27 mouse cellular contexts compared by ENCODE assay signal in the genomic region with DNA sequence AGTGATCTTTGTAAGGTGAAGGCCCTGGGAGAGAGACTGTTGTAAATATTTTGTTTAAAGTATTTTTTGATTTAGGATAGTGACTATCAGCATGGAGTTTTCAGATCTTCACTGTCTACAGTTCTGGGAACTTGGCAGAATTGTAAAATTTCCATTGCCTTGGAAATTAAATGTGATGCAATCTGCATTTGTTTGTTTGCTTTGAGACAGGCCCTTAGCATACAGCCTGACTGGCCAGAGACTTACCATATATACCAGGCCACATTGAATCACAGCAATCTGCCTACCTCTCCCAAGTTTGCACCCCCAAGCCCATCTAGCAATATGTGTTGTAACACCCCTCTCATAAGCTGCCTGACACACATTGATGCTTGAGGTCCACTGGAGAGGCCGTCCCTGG. TPM values are rescaled to one million over a fixed set of nuclear protein-coding genes. Genes with fewer than 3 reads are reported as not detected.
DNase-seq lines count a peak whose midpoint lies in the region; ATAC-seq lines count a peak whose summit lies in the region.
"Had no signal": no experiment of that assay in that cellular context is flagged by ENCODE, and none has a peak within 500 bp of the region (broad histone marks: within the 10 kb centered on the region; RNA-seq: fewer than 3 reads in every experiment).

No protein-coding gene starts in this region.

- no peaks in the 10 kb centered on the region for H3K9me3 ChIP-seq in lung, embryonic 16.5 days (ENCODE audit: control insufficient read depth, low read length)
- H3K9me3 ChIP-seq in midbrain, embryonic 11.5 days (ENCODE audit: control insufficient read depth, low read length) = no peaks in the 10 kb centered on the region
- H3K9me3 ChIP-seq in midbrain, embryonic 14.5 days (ENCODE audit: control insufficient read depth, low read length) = no peaks in the 10 kb centered on the region
- H3K9me3 ChIP-seq: embryonic facial prominence, embryonic 13.5 days; embryonic facial prominence, embryonic 15.5 days; forebrain, embryonic 10.5 days; forebrain, embryonic 12.5 days had no signal

- no peaks in the 10 kb centered on the region for H3K4me1 ChIP-seq in lung, embryonic 16.5 days (replicated peaks; ENCODE audit: control insufficient read depth, insufficient read depth, low read length)
- H3K4me1 ChIP-seq in midbrain, embryonic 11.5 days (ENCODE audit: control insufficient read depth, insufficient read depth, low read length) = no peaks in the 10 kb centered on the region
- H3K4me1 ChIP-seq in midbrain, embryonic 14.5 days (ENCODE audit: control insufficient read depth, insufficient read depth, low read length) = no peaks in the 10 kb centered on the region
- H3K4me1 ChIP-seq: embryonic facial prominence, embryonic 15.5 days; forebrain, embryonic 12.5 days had no signal

- ATAC-seq in lung, embryonic 16.5 days (ENCODE audit: low read depth) = peak; percentile 23; the same call in 1 of the 2 replicates
- no peak for ATAC-seq in midbrain, embryonic 11.5 days (ENCODE audit: low FRiP score)
- ATAC-seq in midbrain, embryonic 14.5 days (ENCODE audit: low FRiP score, low TSS enrichment) = no peak
- ATAC-seq in activated CD4-positive, CD25-positive, alpha-beta regulatory T cell, adult 4 months = no peak
- ATAC-seq: CD4-positive, CD25-positive, alpha-beta regulatory T cell, adult 4 months; forebrain, embryonic 14.5 days; forebrain, postnatal 0 days had no signal

- 70% methylated on average over 1 of the region's 1 CpGs for WGBS in lung, embryonic 16.5 days
- 97% methylated on average over 1 of the region's 1 CpGs for WGBS in midbrain, embryonic 11.5 days
- WGBS in midbrain, embryonic 14.5 days = 89% methylated on average over 1 of the region's 1 CpGs

- H3K4me3 ChIP-seq in lung, embryonic 16.5 days (ENCODE audit: low read length) = no peak overlapping the region
- H3K4me3 ChIP-seq in midbrain, embryonic 11.5 days (ENCODE audit: low read depth, low read length) = no peak overlapping the region
- no peak overlapping the region for H3K4me3 ChIP-seq in midbrain, embryonic 14.5 days (replicated peaks; ENCODE audit: low read depth, low read length)
- H3K4me3 ChIP-seq: embryonic facial prominence, embryonic 13.5 days; embryonic facial prominence, embryonic 15.5 days; erythroblast, embryonic 14.5 days; forebrain, embryonic 10.5 days; forebrain, embryonic 12.5 days had no signal

- peak; percentile 8 for DNase-seq in heart, adult 11 months
- DNase-seq in heart, adult 9 months (ENCODE audit: low spot score in 2 of 2) = no peak
- DNase-seq in lung, postnatal 25 days (ENCODE audit: low spot score) = no peak
- peak; percentile 14 for DNase-seq in midbrain, embryonic 11.5 days (ENCODE audit: low spot score, missing footprints)
- DNase-seq in midbrain, embryonic 14.5 days = no peak
- DNase-seq: adrenal gland, adult 2 months; adrenal gland, postnatal 10 days; adrenal gland, postnatal 25 days; B cell, adult 2 months; cerebellum, adult 11 months; cerebellum, adult 18-20 months; cerebellum, adult 8-10 months; cerebellum, adult 9-11 months; cerebellum, postnatal 14 days; cerebellum, postnatal 36 days; embryo, embryonic 11 days; forebrain, postnatal 0 days had no signal

- H3K27me3 ChIP-seq in lung, embryonic 16.5 days (ENCODE audit: control insufficient read depth, insufficient read depth, low read depth, low read length) = no peaks in the 10 kb centered on the region
- H3K27me3 ChIP-seq in midbrain, embryonic 11.5 days (ENCODE audit: control insufficient read depth, insufficient read depth, low read length) = no peaks in the 10 kb centered on the region
- no peaks in the 10 kb centered on the region for H3K27me3 ChIP-seq in midbrain, embryonic 14.5 days (ENCODE audit: control insufficient read depth, insufficient read depth, low read length)
- H3K27me3 ChIP-seq: CH12.LX; embryonic facial prominence, embryonic 13.5 days; embryonic facial prominence, embryonic 15.5 days; forebrain, embryonic 12.5 days had no signal

- H3K27ac ChIP-seq in lung, embryonic 16.5 days (ENCODE audit: low read length) = no peak overlapping the region
- H3K27ac ChIP-seq in midbrain, embryonic 11.5 days (ENCODE audit: low read depth, low read length) = no peak overlapping the region
- H3K27ac ChIP-seq in midbrain, embryonic 14.5 days (replicated peaks; ENCODE audit: low read depth, low read length) = no peak overlapping the region
- H3K27ac ChIP-seq: embryonic facial prominence, embryonic 13.5 days; embryonic facial prominence, embryonic 15.5 days; forebrain, embryonic 10.5 days; forebrain, embryonic 12.5 days had no signal

- no peak overlapping the region for H3K4me2 ChIP-seq in lung, embryonic 16.5 days (ENCODE audit: low read depth, low read length)
- H3K4me2 ChIP-seq in midbrain, embryonic 11.5 days = no peak overlapping the region
- H3K4me2 ChIP-seq in midbrain, embryonic 14.5 days (ENCODE audit: low read length) = no peak overlapping the region
- H3K4me2 ChIP-seq: embryonic facial prominence, embryonic 13.5 days; embryonic facial prominence, embryonic 15.5 days; forebrain, embryonic 12.5 days had no signal

- no peak overlapping the region for H3K9ac ChIP-seq in lung, embryonic 16.5 days (ENCODE audit: low read length)
- H3K9ac ChIP-seq in midbrain, embryonic 11.5 days (ENCODE audit: low read length) = no peak overlapping the region
- no peak overlapping the region for H3K9ac ChIP-seq in midbrain, embryonic 14.5 days (replicated peaks; ENCODE audit: low read length)
- H3K9ac ChIP-seq: embryonic facial prominence, embryonic 13.5 days; embryonic facial prominence, embryonic 15.5 days; forebrain, embryonic 12.5 days; forebrain, postnatal 0 days had no signal

- H3K36me3 ChIP-seq in lung, embryonic 16.5 days (ENCODE audit: control insufficient read depth, insufficient read depth, low read length) = peaks cover 16% of the 10 kb centered on the region
- H3K36me3 ChIP-seq in midbrain, embryonic 11.5 days (ENCODE audit: control insufficient read depth, insufficient read depth, low read length) = peaks cover 2% of the 10 kb centered on the region; the same call in 1 of the 2 replicates
- peaks cover 21% of the 10 kb centered on the region for H3K36me3 ChIP-seq in midbrain, embryonic 14.5 days (ENCODE audit: control insufficient read depth, insufficient read depth, low read length)

RNA-seq across cellular contexts. Expression of gene Papss1, which starts 36.8 kb away (rescaled TPM):
- polyA plus RNA-seq in lung, embryonic 16.5 days (2015; fragmentation: Nextera tagmentation; extraction: Ambion mirVana) = 93.5 and 97.3 TPM in 2 replicates
- 72.5 and 82.4 TPM in 2 replicates for polyA plus RNA-seq in midbrain, embryonic 11.5 days (2014; fragmentation: Nextera tagmentation; extraction: Ambion mirVana)
- 111 and 127 TPM in 2 replicates for polyA plus RNA-seq in midbrain, embryonic 14.5 days (2014; fragmentation: Nextera tagmentation; extraction: Ambion mirVana)
- 10 to 100 TPM; 21.4 to 28.3 TPM for polyA plus RNA-seq in activated CD4-positive, CD25-positive, alpha-beta regulatory T cell, adult 4 months (2017; shearing (Covaris generic))

Comparison
In these comparisons a context has a peak if more than half of its experiments do, and no peak if none do; other contexts are left out.
1. DNase-seq: peak in heart, adult 11 months (single experiment) and midbrain, embryonic 11.5 days (single experiment); none in heart, adult 9 months (0 of 2), lung, postnatal 25 days (single experiment) and midbrain, embryonic 14.5 days (single experiment).